Mouse (Mus musculus) G1E (cell line): ENCODE measurements around the gene Tmem140.

Experiments
- CTCF ChIP-seq: IDR thresholded peaks from 2 replicates; pipeline ENCODE4 v1.5.1; 2012; ENCODE audit warnings: low read depth, low read length, inconsistent platforms, mixed read lengths
- GATA1 ChIP-seq: IDR thresholded peaks from 2 replicates; pipeline ENCODE4 v1.6.1; 2012; ENCODE audit warnings: borderline replicate concordance, low read length, inconsistent platforms, mixed read lengths
- POLR2AphosphoS5 ChIP-seq: IDR thresholded peaks from 2 replicates; pipeline ENCODE4 v1.6.1; 2012; ENCODE audit warnings: low read depth, low read length, inconsistent platforms; ENCODE audit not compliant: insufficient replicate concordance
- TAL1 ChIP-seq: conservative IDR thresholded peaks from 2 replicates; pipeline ENCODE4 v1.6.1; 2012; ENCODE audit warnings: low read depth, low read length, inconsistent platforms, mixed read lengths

- no peak for TF ChIP-seq TAL1
- no peak for TF ChIP-seq CTCF
- TF ChIP-seq GATA1: no peak
- no peak for TF ChIP-seq POLR2AphosphoS5
Observed at GRCm38 (mm10) chr6:34867301-34867994, 4.5 kb downstream of the Tmem140 start.
